Mouse (Mus musculus) brain, embryonic 14.5 days (tissue): ENCODE measurements at regions not wholly inside any gene's neighbourhood (a gene's known extent, or its start where the extent isn't known, plus 50 kb on each side); places are given as distances from the start of the nearest gene placed in this dataset.

Source experiments
- CTCF ChIP-seq: fragments of 200-500 bp; IDR thresholded peaks from 2 replicates; pipeline ENCODE4 v1.5.1; 2012; ENCODE audit warnings: inconsistent platforms, mild to moderate bottlenecking, moderate library complexity, borderline replicate concordance; ENCODE audit not compliant: insufficient read depth, insufficient read length; ENCODE audit errors: extremely low read depth
- POLR2A ChIP-seq: fragments of 200-500 bp; IDR thresholded peaks from 2 replicates; pipeline ENCODE4 v1.6.1; 2012; ENCODE audit warnings: mild to moderate bottlenecking, inconsistent platforms, borderline replicate concordance; ENCODE audit not compliant: poor library complexity, insufficient read depth, insufficient read length, severe bottlenecking; ENCODE audit errors: extremely low read depth

DNA sequence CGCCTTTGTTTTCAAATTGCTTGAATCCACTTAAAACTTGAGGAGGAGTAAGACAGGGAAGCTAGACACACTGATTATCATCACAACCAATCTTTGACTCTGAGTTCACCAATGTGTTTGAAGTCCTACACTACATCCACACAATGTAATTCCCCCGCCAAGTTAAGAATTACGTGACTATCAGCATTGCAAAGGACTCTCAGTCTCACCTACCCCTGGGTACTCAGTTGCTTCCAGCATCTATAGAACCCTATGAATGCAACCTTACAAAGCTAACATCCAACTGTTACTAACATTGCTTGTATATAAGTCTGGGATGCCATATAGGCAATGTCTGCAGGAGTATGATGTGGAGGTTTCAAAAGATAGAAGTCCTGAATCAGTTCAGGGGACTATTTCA lies 60.8 kb upstream of the Dab2 start:
- TF ChIP-seq POLR2A (no peak), CTCF (no peak)
